Mouse (Mus musculus): Measurements from ENCODE around the gene Tjap1.

DNA sequence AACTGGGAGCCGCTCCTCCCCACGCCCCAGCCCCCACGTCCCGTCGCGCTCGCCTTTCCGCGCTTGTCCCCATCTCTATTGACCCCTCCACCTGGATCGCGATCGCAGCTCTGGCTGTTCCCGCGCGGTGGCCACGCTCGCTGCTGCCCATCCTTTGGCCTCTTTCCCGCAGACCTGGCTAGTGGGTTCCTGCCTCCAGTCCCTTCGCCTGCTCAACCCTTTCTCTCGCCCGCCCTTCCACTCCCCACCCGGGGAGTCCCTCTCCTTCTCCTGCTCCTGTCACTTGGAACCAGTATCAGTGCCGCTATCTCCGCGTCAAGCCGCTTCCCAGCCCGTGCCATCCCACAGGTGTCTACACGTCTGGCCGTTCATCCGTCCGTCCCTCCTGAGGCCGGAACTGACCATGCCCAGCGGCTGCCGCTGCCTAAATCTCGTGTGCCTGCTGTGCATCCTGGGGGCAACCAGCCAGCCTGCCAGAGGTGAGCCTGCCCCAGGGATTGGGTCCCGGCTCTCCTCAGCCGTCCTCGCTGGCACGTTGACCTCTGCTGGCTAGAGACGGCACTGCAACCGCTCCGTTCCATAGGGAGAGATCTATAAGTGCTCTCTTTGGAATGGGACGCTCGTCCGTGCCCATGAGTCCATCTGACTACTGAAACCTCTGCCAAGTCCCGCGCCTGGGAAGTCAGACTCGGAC lies 15.5 kb upstream of the Tjap1 start:
- TF ChIP-seq TAL1 (IDR thresholded peaks at IDR 0.05; ENCODE audit: low read length) (no peak), GATA1 (IDR thresholded peaks at IDR 0.05; ENCODE audit: low read length) (no peak)
